Mouse (Mus musculus): ENCODE results near the gene Uck1. TPM values are rescaled to one million over a fixed set of nuclear protein-coding genes. Genes with fewer than 3 reads are reported as not detected.

Gene Uck1
- total RNA-seq, 1 experiment from 2014 or later, result 120 TPM

GRCm38 (mm10) chr2:32218541-32219334 lies 41.2 kb downstream of the Uck1 start:
- peak; percentile 51 for DNase-seq

GRCm38 (mm10) chr2:32218113-32218512 lies 41.8 kb downstream of the Uck1 start:
- DNase-seq, result no peak

- DNase-seq, result no peak
Measured at GRCm38 (mm10) chr2:32217656-32218055, 42.3 kb downstream of the Uck1 start.

GRCm38 (mm10) chr2:32216506-32216905 lies 43.5 kb downstream of the Uck1 start:
- no peak for DNase-seq

- no peak for DNase-seq
Measured at GRCm38 (mm10) chr2:32215576-32215975, 44.4 kb downstream of the Uck1 start.

GRCm38 (mm10) chr2:32213000-32213399 lies 47.0 kb downstream of the Uck1 start:
- DNase-seq, result peak; percentile 38

- DNase-seq, result no peak
Measured at GRCm38 (mm10) chr2:32211689-32212088, 48.3 kb downstream of the Uck1 start.

- no peak for DNase-seq
Measured at GRCm38 (mm10) chr2:32207682-32208081, 52.3 kb downstream of the Uck1 start.

Other genes starting within 250 kb of the Uck1 start
- gene Fam78a, start 175.3 kb downstream of the Uck1 start, total RNA-seq (2021), result 8.9 and 12.1 TPM in 2 replicates
- gene Plpp7, start 164.6 kb downstream of the Uck1 start, total RNA-seq (2021), result 6.9 TPM in 2 replicates
- 112 and 128 TPM in 2 replicates for gene Prrc2b, start 109.1 kb downstream of the Uck1 start, total RNA-seq (2021)
- gene Pomt1, start 23.6 kb downstream of the Uck1 start, total RNA-seq (2021), result 47.0 and 54.2 TPM in 2 replicates
- gene Golga2, start 27.2 kb upstream of the Uck1 start, total RNA-seq (2021), result 65.1 and 87.7 TPM in 2 replicates
- 276 and 297 TPM in 2 replicates for gene Swi5, start 27.9 kb upstream of the Uck1 start, total RNA-seq (2021)
- gene Ciz1, start 92.2 kb upstream of the Uck1 start, total RNA-seq (2021), result 85.5 and 107 TPM in 2 replicates
- gene Dnm1, start 93.2 kb upstream of the Uck1 start, total RNA-seq (2021), result 13.1 and 20.4 TPM in 2 replicates
- gene 1110008P14Rik, start 121.8 kb upstream of the Uck1 start, total RNA-seq (2021), result 173 and 191 TPM in 2 replicates
- 1.0 and 1.5 TPM in 2 replicates for gene Lcn2, start 128.1 kb upstream of the Uck1 start, total RNA-seq (2021)
- 49.8 and 51.8 TPM in 2 replicates for gene Ptges2, start 135.7 kb upstream of the Uck1 start, total RNA-seq (2021)
- 5.5 and 5.6 TPM in 2 replicates for gene Naif1, start 190.3 kb upstream of the Uck1 start, total RNA-seq (2021)
- 16.4 and 28.0 TPM in 2 replicates for gene Slc25a25, start 191.3 kb upstream of the Uck1 start, total RNA-seq (2021)